Mouse (Mus musculus) kidney, adult 2 months (tissue): ENCODE data around the gene Rpl6.

ENCODE experiments used
- CTCF ChIP-seq: fragments of 200-500 bp; conservative IDR thresholded peaks from 2 replicates; pipeline ENCODE4 v1.5.1; 2011; ENCODE audit warnings: low read depth, mild to moderate bottlenecking, control low read depth, low read length, moderate library complexity, mixed read lengths; ENCODE audit not compliant: insufficient read depth, insufficient read length
- POLR2A ChIP-seq: fragments of 200-500 bp; IDR thresholded peaks from one replicate; pipeline ENCODE4 v1.6.1; 2011; ENCODE audit warnings: low read depth, low read length, control low read depth

DNA sequence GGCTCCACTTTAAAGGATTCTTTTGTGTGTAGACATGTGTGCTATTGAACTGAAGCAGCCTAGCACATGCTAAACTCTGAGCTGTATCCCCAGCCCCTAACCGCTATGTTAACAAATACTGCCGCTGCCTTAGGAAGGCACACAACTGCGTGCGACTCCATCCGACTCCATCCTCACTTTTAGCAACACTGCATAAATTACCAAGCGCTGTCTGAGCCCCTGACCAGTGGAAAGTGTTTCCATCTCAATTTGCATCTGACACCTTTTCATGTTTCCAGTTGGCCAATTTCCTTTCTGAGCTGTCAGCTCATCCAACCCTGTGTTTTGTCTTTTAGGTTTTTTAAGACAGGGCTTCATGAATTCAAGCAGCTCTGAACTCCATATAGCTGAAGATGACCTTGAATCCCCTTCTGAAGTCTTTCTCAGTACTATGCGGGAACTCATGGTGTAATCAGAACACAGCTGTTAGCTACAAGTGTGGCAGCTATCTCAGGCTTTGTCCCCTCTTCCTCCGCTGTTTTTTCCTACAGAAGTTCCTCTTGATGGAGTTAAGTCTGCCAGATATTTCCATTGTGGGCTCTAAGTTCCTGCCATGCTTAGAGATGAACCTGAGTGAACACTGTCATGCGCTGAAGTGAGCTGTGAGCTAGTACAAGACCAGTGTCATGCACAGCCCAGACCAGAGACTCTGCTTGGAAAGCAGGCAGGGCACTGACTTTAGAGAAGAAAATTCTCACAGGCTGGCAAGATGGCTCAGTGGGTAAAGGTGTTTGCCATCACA is 25.0 kb upstream of the Rpl6 start:
- TF ChIP-seq POLR2A: no peak
- no peak for TF ChIP-seq CTCF
